Mouse (Mus musculus) layer of hippocampus, adult 18-20 months (tissue): ENCODE measurements at regions not wholly inside any gene's neighbourhood (a gene's known extent, or its start where the extent isn't known, plus 50 kb on each side); places are given as distances from the start of the nearest gene placed in this dataset.

Experiments
- DNase-seq, 2 experiments: peaks; one replicate each; pipeline ENCODE4 v3.0.0; 2022; ENCODE audit warnings: low spot score in 2 of 2

GRCm38 (mm10) chr1:105206216-105206615 is 150.3 kb downstream of the Rnf152 start:
- DNase-seq, result no peak

DNA sequence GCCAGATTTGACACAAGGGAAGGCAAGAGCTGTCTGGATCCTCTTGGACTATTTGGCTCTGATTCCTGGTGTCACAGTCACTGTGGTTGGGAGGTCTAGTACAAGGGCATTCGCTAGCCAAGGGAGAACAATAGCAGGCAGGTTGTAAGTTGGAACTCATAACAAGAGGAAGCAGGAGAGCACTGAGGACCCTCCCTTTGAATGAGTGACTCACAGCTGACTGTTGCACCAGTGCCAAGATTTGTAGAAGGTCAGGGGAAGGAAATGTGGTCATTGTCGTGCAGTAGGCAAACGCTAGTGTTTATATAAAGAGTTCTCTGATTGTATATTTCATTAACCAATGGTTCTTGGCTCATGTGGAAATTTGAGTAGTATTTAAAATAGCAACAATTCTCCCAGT is 157.2 kb downstream of the Rnf152 start:
- DNase-seq, result no peak

- no peak for DNase-seq
Measured at GRCm38 (mm10) chr1:105191126-105191525, 165.4 kb downstream of the Rnf152 start.

GRCm38 (mm10) chr1:105188920-105189266 is 167.6 kb downstream of the Rnf152 start:
- DNase-seq, result no peak

GRCm38 (mm10) chr1:105188210-105188919 is 168.1 kb downstream of the Rnf152 start:
- no peak for DNase-seq

DNA sequence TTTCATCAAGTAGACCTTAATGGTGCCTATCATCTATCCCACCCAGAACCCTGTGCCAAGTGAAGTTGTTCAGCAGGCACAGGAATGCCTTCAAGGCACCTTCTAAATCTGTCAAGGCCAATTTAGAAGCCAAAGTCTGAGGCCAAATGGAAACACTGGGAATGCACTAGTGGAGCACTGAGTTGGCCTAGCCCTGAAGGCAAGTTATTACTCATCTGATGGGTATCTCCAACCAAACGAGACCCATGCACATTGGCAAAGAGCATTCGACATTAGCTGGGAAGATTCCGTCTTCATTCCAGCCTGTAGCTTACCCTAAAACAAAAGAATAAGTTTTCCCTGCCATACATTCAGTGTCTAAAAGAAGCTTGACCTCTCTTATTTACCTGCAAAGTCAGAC is 172.0 kb downstream of the Rnf152 start:
- DNase-seq, result no peak

DNA sequence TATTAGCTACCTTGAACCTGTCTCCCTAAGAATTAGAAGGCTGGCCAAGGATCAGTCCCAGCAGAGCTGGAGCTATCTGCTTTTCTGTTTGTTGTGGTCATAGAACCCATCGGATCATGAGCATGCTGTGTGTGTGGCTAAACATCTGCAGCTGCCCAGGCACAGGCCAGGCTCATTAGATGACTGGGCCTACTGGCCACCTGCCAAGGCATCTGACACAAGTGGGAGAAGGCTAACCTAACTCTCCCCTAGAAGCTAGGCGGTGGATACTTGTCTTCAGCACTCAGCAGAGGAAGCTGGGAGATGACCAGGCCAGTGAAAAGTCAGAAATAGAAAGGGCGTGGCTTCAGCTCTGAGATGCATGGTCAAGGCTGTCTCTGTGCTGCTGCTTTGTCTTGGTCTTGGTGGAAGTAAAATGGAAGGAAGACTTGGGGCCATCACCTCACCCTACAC is 177.1 kb downstream of the Rnf152 start:
- DNase-seq, result no peak

DNA sequence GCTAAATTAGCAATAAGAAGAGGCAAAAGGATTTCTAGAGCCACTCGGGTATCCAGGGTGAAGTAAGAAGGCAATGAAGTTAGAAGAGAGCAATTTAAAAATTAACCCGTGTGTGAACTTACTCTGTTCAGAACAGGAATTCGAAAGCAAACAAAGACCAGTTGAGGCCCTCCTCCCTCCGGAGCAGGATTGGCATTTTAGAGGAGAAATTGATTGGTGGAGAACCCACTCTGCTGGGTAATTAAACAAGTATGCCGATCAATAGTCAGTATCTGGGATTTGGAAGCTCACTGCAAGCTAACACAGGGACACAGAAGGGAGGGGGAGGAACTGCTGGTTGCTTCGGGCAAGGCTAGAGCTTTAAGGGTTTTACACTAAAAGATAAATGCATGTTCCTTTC is 177.7 kb downstream of the Rnf152 start:
- peak in 1 of 2 experiments; percentile 13 for DNase-seq

DNA sequence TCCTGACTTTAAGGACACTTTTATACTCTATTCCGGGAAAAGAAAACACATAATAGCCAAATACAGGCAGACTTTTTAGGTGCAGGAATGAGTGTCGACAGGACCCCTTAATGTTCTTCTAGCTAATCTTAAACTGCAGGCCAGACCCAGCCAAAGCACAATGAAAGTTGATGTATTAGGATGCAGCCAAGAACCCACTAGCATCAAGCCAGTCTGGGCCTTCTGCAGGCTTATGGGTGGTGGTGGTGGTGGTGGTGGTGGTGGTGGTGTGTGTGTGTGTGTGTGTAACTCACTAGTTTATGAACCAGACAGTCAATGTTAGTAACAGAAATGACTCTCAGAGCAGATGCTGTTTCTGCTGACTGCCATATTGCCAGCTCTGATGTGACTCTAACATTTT is 178.6 kb downstream of the Rnf152 start:
- DNase-seq, result peak; percentile 11 to 57

DNA sequence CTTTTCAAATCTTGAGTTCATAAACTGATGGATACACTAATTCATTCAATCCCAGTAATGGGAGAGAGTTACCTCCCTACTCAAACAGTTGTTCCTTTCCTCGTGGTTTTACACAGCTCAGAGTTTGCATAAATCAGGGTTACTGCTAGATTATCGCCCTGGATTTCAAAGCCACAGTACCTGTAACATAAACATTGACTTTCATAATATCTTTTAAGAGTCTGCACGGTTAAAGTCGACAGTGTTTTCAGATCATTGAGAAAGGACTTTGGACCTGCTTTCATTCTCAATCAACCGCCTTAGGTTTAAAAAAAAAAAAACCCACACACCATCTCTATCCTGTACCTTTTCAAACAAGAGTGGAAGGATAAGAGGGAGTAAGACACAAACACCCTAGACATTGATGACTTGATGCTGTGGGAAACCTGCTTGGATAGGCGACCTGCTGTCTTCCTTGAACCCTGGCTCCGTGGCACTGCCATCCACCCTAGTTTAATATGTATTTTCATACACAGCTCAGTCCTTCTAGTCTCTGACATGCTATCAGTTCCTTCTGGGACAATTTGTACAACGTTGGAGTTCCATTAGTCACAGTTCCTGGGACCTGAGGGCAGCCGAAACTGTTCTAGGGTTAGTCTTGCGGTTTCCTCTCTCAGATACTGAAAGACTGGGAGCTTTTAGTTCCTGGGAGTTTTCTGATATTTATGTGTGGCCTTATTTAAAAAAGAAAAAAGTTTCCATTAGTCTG is 179.3 kb downstream of the Rnf152 start:
- DNase-seq, result no peak

DNA sequence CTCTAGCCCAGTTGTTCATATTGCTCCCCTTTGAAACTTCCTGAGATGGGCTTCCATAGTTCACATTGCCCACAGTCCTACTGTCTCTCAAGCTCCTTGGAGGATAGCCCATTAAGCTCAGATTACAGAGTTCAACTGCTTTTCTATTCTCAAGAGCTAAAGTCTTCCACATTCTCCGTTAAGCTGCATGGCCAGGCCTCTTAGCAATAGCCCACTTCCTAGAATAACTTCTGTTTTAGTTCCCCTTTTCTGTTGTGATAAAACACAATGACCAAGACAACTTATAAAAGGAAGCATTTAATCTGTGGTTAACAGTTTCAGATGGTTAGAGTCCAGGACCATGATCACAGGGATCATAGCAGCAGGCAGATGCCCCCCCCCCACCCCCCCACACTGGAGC is 185.5 kb downstream of the Rnf152 start:
- DNase-seq, result no peak

DNA sequence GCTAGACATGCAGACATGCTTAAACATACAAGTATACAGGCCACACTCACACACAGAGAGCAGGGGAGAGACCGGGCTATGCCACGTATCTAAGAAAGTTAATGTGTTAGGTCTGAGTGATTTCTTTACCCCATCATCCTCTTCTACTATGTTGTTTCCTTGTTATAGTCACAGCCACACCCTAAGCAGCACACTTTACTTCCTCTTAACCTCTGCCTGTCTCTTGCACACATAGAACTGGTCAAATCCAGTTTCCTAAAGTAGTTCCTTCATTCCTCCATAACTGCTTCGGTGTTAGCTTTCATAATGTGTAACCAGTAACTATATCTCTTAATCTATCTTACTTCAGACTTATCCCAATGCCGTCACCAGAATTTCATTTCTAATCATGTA is 186.4 kb downstream of the Rnf152 start:
- no peak for DNase-seq

- DNase-seq, result no peak
Measured at GRCm38 (mm10) chr1:105169455-105170113, 186.9 kb downstream of the Rnf152 start.

GRCm38 (mm10) chr1:105168808-105169207 is 187.7 kb downstream of the Rnf152 start:
- DNase-seq, result no peak

DNA sequence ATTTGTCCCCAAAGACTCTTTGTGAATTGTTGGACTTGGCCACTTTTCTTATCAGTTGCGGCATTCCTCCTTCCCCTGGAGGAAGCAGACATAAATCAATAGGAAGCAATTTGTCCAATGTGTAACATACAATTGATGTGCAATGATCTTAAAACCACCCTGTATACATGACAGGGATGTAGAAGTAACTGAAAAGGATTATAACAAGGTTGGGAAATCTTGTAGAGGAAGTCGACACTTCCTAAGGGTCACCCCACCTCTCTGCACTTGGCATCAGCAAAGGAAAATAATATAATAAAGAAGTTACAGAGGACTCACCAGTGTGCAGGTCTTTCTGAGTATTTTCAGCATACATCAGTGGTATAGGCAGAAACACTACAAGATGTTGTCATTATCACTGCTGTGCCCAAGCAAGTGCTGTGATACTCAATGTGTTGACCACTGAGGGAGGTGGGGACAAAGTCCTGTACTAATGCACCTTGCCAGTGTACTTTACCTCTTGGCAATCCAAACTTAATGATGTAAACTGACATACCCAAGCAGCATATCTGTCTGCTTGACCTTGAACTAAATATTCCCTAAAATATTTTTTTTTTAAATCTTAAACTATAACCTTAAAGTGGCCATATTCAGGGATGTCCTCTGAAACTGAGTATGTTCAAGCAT is 198.9 kb downstream of the Rnf152 start:
- DNase-seq, result no peak

DNA sequence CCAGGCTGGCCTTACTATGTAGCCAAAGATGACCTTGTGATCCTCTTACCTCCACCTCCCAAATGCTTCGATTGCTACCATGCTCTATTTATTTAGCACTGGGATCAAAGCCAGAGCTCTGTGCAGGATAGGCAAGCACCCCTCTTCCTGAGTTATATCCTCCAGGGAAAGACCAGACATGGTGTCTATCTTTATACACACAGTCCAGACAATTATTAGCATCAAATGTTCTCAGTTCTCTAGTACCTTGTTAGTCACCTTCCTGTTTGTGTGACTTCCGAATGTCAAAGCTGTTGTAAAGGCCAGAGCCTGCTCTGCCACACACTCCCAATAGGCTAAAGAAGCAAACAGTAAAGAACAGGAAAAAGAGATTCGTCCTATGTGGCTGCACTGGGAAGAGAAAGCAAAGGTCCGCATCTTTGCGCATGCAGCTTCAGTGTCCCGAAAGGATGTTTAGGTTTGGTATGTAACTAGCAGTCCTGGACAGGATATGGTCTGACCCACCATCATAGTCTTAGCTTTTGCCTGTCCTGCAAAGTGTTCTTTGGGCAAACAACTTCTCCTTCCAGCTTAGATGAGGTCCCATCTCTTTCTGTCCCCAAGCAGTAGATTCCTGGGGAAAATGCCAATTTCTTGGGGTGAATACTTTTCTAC is 204.2 kb downstream of the Rnf152 start:
- DNase-seq, result no peak

GRCm38 (mm10) chr1:105151466-105151846 is 205.1 kb downstream of the Rnf152 start:
- DNase-seq, result no peak

DNA sequence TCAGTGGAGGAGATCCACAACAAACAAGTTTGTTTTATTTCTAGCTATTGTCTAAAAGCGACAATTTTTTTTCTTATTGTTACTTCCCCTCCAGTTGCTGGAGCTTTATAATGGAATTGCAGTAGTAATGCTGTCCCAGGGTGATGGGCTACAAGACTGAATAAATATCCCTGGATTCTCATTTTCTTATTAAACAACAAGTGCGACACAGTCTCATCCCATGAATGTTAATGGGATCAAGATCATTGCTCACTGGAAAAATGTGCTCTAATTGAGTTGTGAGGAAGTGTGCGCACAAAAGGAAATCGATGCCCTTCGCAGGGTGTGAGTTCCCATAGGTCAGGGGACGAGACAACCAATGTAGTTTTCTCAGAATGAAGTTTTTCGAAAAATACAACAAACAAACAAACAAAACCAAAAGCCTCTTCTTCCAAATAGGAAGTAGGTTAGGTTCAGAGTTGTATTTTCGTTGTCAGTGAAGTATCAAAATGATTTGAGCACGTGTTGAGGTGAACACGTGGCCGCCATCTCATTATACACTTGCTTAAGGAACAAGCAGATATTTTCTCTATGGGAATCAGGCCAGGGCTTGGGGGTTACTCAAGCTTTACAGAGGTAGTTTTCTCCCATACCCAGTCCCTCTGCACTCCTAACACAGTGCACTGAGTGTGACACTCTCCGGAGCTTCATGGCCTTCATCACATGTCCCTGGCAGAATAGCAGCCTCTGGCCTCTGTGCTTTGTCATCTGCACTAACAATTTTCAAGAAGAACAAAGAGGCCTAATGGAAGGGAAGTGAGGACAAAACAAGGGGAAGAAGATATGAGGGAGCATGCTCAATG is 205.7 kb downstream of the Rnf152 start:
- DNase-seq, result no peak

GRCm38 (mm10) chr1:105148792-105149191 is 207.7 kb downstream of the Rnf152 start:
- no peak for DNase-seq

DNA sequence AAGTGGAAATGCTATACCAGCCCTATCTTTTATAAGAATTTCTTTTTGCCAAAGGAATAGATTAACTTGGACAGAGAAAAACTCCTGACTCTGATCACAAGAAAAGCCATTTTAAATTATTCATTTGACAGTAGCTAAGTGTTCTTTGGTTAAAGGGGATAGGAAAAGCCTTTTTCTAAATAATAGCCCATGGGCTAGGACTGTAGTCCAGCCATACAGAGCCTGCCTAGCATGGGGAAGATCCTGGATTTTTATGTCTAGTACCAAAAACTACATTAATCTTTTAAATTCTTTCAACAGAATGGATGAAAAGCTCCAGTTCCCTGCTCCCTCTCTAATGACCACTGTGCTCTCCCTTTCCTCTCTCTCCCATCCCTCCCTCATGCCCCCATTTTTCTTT is 208.5 kb downstream of the Rnf152 start:
- no peak for DNase-seq
